Mouse (Mus musculus) kidney, postnatal 4 days (tissue): ENCODE data around the gene Nrtn.

ENCODE experiments used
- DNase-seq, 2 experiments: peaks; one replicate each; pipeline ENCODE4 v3.0.0; 2021; ENCODE audit warnings: mixed read lengths in 2 of 2

The Nrtn gene

DNA sequence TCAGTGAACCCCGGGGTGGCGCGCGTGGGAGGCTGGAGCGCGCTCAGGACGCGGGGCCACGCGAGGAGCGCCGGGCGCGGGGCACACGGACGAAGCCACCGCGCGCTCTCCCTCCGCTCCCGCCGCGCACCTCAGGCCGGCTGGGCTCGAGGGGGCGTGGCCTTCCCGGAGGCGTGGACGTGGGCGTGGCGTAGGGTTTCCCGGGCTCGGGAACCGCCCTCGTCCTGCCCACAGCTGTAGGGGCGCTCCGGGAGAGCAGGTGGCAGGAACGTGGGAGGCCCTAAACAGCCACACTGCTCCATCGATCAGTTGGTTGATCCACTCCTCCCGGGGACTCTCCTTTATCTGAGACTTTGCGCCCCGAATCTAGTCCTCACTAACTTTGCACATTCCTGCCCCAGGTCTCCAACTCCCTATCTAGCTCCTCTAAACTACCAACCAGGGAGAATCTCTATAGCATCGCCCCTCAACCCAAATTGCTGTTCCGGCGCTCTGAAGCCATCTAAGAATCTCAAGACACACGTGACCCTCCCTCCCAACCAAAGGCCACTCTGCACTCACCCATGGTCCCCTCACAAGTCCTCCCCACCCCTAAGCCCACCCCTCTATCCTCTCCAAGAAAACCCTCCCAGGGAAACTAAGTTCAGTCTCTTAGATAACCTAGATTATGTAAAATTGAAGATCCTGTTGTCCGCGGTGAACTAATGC, at the start of gene Nrtn:
Gene Nrtn (minus strand): TSS at position 115 of the 708 bp plus-strand sequence.
- peak; percentile 96 to 97 for DNase-seq

- no peak for DNase-seq
Observed at GRCm38 (mm10) chr17:56805784-56806183, 48.5 kb upstream of the Nrtn start.

DNA sequence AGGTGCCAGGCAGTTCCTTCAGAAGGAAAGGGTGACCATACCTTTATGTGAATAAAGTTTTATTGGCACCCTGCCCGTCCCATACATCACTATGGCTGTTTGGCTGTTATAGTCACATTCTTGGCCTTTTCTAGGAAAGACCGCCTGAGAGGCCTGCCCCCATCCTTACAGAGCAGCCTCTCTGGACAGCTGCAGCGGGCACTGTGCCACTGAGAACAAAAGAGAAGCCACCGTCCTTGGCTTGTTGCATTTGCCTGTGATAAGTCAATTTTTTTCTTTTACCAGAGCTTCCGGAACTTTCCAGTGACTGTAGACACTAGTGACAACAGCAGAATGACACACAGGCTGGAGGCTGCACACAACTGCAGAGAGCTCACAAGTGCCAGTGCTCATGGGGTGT, 47.6 kb upstream of the Nrtn start:
- DNase-seq = no peak

GRCm38 (mm10) chr17:56802065-56802464, 44.7 kb upstream of the Nrtn start:
- DNase-seq = no peak

- no peak for DNase-seq
Observed at GRCm38 (mm10) chr17:56799276-56799675, 41.9 kb upstream of the Nrtn start.

DNA sequence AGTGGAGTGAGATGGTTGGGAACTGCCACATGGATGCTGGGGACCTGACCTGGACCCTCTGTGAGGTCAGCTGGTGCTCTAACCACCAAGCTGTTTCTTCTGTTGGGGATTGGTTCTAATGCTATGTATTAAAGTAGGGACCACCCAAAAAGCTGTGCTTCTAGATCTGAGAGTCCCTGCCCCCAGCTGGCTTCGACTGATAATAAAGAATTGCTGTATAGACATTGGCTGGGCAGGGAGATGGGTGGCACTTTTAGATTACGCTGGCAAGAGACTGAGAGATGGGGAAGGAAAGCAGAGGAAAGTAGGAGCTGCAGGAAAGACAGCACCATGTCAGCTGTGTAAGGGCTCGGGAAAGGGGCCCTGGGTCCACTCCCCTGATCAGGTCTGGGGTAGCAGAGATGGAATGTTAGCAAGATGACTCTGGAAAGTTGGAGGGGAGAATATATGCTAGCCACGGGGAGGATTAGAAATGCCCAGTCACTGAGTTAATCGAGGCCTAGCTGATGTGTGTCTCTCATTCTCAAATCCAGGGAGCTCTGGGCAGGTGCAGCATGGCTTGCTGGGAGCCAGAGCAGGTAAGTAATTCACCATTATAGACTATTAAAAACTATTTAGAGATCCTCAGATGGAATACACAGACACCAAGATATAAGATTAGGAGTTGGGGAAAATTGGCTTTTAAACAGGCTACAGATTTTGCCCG, 36.4 kb upstream of the Nrtn start:
- no peak for DNase-seq

GRCm38 (mm10) chr17:56792588-56792987, 35.3 kb upstream of the Nrtn start:
- no peak for DNase-seq

DNA sequence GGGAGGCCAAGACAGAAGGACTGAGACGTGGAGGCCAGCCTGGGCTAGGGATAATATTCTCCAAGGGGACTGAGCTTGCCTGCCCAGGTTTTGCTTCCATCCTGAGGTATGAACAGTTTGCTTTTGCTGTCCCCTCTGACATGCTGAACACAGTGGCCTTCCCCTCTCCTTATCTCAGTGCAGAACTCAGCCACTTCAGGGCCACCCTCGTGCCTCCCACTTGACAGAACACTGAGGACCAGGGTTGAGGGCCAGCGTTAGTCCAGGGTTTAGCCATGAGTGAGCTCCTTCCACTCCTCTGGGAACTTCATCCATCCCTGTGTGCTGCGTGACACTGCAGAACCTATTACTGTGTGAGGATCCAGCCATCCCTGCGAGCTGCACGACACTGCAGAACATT, 32.0 kb upstream of the Nrtn start:
- no peak for DNase-seq

DNA sequence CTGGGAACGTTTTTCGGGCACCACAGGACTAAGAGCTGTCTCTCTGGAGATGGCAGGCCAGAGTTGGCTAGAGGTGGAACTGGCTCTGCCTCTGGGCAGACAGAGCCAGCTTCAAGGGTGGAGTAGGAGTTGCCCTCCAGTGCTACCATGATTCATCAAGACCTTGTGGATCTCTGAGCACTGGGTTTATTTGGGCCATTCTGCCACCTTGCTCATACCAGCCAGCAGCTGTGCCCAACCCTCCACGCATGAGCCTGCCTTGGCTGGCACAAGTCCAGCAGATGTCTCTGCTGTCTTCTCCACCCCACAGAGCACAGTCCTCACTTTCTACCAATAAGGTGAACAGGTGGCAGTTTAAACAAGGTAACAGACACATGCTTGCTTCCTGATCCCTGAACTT, 31.6 kb upstream of the Nrtn start:
- no peak for DNase-seq

GRCm38 (mm10) chr17:56780291-56780978, 23.1 kb upstream of the Nrtn start:
- peak in 1 of 2 experiments; percentile 38 for DNase-seq

DNA sequence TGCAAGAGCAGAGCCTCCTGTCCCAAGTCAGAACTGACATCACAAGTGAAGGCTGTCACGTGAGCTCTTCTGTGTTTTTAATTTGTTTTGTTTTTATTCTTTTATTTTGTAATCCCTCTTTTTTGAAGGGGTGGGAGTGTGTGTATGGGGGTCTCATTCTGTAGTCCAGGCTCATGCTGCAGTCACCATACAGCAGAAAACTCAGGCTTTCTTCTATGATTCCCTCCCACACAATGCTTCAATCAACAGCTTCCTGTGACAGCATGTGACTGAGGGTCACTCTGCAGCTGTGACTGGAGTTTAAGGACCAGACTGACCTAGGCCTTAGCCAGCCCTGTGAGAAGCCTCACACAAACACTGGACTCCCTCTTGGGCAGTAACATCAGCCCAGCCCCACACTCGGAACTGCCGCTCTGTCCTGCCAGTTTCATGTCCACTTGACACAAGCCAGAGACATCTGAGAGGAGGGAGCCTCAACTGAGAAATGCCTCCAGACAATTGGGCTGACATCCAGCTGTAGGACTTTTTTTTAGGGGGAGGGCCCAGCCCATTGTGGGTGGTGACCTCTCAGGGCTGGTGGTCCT, 21.5 kb upstream of the Nrtn start:
- DNase-seq = peak; percentile 37 to 59

GRCm38 (mm10) chr17:56777568-56777967, 20.2 kb upstream of the Nrtn start:
- DNase-seq = no peak

GRCm38 (mm10) chr17:56769950-56770349, 12.6 kb upstream of the Nrtn start, which contains the start of gene Prr22:
TSS of gene Prr22 (plus strand) at chr17:56770250.
- no peak for DNase-seq

- no peak for DNase-seq
Observed at GRCm38 (mm10) chr17:56768941-56769340, 11.6 kb upstream of the Nrtn start.

GRCm38 (mm10) chr17:56767531-56768135, 10.3 kb upstream of the Nrtn start:
- no peak for DNase-seq

- no peak for DNase-seq
Observed at GRCm38 (mm10) chr17:56766631-56767405, 9.5 kb upstream of the Nrtn start.

- no peak for DNase-seq
Observed at GRCm38 (mm10) chr17:56765431-56765830, 8.1 kb upstream of the Nrtn start.

DNA sequence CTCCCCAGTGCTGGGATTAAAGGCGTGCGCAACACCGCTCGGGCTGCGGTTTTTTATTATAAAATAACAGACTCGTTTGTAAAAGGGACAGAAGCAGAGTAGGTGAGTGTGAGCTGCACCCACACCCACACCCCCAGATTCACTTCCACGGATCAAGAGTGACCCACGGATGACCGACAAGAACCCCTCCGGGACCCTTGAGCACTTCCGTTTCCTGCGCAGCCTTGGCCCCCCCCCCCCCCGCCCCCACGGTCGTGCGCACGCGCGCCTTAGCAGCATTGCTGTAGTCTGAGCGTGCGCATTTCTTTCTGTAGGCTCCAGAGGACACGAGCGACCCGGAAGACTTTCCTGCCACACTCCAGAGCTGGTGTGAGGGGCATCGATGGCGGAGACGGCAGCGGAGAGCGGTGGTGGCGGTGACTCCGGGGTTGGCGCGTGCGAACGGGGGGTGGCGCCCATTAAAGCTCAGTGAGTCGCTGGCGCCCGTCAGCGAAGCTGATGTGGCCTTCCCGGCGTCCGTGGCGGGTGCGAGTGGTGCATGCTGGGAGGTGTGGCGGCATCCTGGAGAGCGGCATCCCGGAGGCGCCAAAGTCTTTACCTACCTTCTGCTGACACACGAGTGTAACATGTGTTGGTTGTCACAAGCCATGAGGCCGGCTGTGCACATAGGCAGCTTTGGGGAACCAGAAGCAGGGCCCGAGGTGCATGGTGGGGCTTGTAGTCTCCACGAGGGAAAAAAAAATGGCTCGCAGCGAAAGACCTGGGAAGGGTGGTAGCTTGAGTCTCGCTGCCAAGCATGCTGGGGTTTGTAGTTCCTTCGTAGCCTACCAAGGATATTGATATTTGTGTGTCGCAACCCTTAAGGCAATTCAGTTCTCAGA, 7.4 kb upstream of the Nrtn start, which contains the start of gene Dus3l:
Gene Dus3l (plus strand): TSS at position 284 of the 881 bp plus-strand sequence.
- DNase-seq = peak; percentile 86 to 91

GRCm38 (mm10) chr17:56763741-56764250, 6.5 kb upstream of the Nrtn start:
- DNase-seq = no peak
